Mouse (Mus musculus): ENCODE measurements around the gene Adgrl3.

DNA sequence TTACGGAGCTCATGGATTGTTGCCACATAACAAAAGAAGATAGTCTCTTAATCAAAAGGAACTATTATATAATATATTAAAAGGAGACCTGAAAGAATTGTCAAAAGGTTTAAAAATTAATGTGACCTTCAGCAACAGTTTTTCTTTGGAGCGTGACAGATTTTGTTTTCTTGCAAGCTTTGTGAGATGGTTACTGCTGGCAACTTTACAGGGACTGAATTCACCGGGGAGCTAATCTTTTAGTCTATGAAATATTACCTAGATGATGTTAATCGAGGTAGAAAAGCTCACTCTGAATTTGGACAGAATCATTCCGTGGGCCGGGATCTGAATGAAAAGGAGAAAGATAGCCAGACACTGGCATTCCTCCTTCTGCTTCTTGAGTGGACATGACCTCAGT, 850.4 kb downstream of the Adgrl3 start:
- TF ChIP-seq CTCF (IDR thresholded peaks at IDR 0.05; ENCODE audit: extremely low read depth, insufficient read depth, low read length) (no peak), POLR2A (IDR thresholded peaks at IDR 0.05; ENCODE audit: extremely low read depth, insufficient read depth, low read length) (no peak)
